Mouse (Mus musculus) midbrain, embryonic 15.5 days (tissue): ENCODE results near the gene Catsper3. TPM values are rescaled to one million over a fixed set of nuclear protein-coding genes. Genes with fewer than 3 reads are reported as not detected.

Experiments used
- ATAC-seq: fragments of 200-750 bp; cut with Nextera tagmentation; replicated peaks from 2 replicates; pipeline ENCODE4 v1.8.0; 2017; ENCODE audit warnings: moderate TSS enrichment
- H3K27ac ChIP-seq: fragments of 300-500 bp; sonication (generic); 2 replicates; pipeline ENCODE4 v1.5.1; 2015; ENCODE audit warnings: mild to moderate bottlenecking, inconsistent platforms
- H3K27me3 ChIP-seq: fragments of 300-500 bp; sonication (generic); replicated peaks from 2 replicates; pipeline ENCODE4 v1.6.1; 2015; ENCODE audit warnings: inconsistent platforms
- H3K36me3 ChIP-seq: fragments of 300-500 bp; sonication (generic); replicated peaks from 2 replicates; pipeline ENCODE4 v1.6.1; 2015; ENCODE audit warnings: inconsistent platforms
- H3K4me1 ChIP-seq: fragments of 300-500 bp; sonication (generic); 2 replicates; pipeline ENCODE4 v1.6.1; 2015; ENCODE audit warnings: inconsistent platforms
- H3K4me2 ChIP-seq: fragments of 300-500 bp; sonication (generic); 2 replicates; pipeline ENCODE4 v1.6.1; 2015; ENCODE audit warnings: inconsistent platforms, mild to moderate bottlenecking, moderate library complexity
- H3K4me3 ChIP-seq: fragments of 300-500 bp; sonication (generic); 2 replicates; pipeline ENCODE4 v1.5.1; 2015; ENCODE audit warnings: mild to moderate bottlenecking, inconsistent platforms
- H3K9ac ChIP-seq: fragments of 300-500 bp; sonication (generic); 2 replicates; pipeline ENCODE4 v1.6.1; 2015; ENCODE audit warnings: mild to moderate bottlenecking, inconsistent platforms
- H3K9me3 ChIP-seq: fragments of 300-500 bp; sonication (generic); 2 replicates; pipeline ENCODE4 v1.6.1; 2016; ENCODE audit warnings: inconsistent platforms
- WGBS: fragments of 180-500 bp; shearing (Covaris S2); methylation state at CpG from one replicate; pipeline ENCODE4 v1.1.7; 2015; ENCODE audit warnings: mixed read lengths; 5-methylcytosine and 5-hydroxymethylcytosine counted together
- polyA plus RNA-seq: library from polyadenylated mRNA; unstranded; fragments of >200 nt; fragmentation: Nextera tagmentation; extraction: Ambion mirVana; gene quantifications from 2 replicates; pipeline ENCODE4 v1.2.1, GENCODE M21; 2015

The Catsper3 gene
- polyA plus RNA-seq = 0.13 and 0.17 TPM in 2 replicates

DNA sequence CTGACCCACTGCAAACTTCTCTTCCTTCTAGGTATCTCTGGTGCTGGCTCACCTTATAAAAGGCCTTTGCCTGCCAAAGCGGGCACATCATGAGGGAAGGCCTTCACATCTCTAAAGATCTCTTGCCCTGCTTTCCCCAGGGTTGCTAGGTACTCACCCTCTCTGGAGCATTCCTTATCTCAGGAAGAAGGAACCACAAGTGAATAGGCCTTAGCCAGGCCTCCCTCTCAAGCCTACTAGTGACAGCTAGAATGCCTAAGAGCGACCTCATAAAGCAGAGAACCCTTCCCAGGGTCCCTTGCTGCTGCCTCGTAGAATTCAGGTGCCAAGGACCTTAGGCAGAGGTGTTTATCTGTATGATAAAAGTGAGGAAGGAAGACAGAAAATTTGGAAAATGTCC is at the start of gene Catsper3:
TSS of gene Catsper3 (plus strand) at position 301 of the 400 bp plus-strand sequence.
- Histone ChIP-seq H3K27me3 (no peaks in the 10 kb centered on the region), H3K36me3 (no peaks in the 10 kb centered on the region), H3K4me1 (no peaks in the 10 kb centered on the region), H3K27ac (no peak within 1 kb of the TSS), H3K4me2 (no peak within 1 kb of the TSS), H3K9me3 (no peaks in the 10 kb centered on the region), H3K4me3 (no peak within 1 kb of the TSS), H3K9ac (no peak within 1 kb of the TSS)
- no peak for ATAC-seq
- 91% methylated on average over 3 of the region's 3 CpGs for WGBS

DNA sequence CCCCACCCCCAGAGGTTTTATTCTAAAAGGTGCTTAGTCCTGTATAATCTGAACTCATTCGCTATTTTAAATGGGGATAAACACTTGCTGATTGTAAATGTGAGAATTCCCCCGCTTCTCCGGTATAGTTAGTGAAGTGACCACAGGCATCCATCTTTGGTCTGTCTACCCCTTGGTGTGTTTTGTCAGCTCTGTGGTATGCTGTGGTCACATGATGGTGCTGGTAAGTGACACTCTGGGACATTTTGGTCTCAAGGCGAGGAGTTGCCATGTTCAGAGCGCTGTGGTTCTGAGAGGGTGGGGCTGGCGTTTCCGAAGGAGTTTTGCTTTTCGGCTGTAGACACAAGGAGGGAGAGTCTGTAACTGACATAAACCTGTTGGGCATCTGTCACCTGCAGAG is 46.5 kb upstream of the Catsper3 start:
- no peaks in the 10 kb centered on the region for H3K9me3 ChIP-seq
- no peaks in the 10 kb centered on the region for H3K36me3 ChIP-seq
- no peak overlapping the region for H3K4me2 ChIP-seq
- no peaks in the 10 kb centered on the region for H3K4me1 ChIP-seq
- no peak overlapping the region for H3K9ac ChIP-seq
- 91% methylated on average over 8 of the region's 8 CpGs for WGBS
- H3K27ac ChIP-seq = no peak overlapping the region
- no peak overlapping the region for H3K4me3 ChIP-seq
- no peak for ATAC-seq
- H3K27me3 ChIP-seq = no peaks in the 10 kb centered on the region

DNA sequence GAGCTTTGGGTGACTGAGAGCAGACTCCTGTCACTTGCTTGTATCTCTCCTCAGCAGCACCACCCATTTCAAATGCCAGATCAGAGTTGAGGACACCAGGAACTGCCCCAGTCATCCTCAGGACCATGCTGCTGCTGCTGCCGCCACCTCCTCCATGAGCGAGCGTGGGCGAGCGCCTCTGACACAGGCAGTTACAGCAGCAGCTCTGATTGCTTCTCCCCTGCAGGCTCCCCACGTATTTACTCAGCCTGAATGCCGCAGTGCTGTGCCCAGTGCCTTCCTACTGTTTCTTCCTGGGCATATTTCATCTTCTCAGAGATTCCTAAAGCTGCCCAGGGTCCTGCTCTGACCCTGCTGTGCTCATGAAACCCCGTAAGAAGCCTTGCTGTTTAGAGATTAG is 42.1 kb upstream of the Catsper3 start:
- H3K27ac ChIP-seq = no peak overlapping the region
- no peaks in the 10 kb centered on the region for H3K27me3 ChIP-seq
- H3K4me1 ChIP-seq = no peaks in the 10 kb centered on the region
- H3K4me3 ChIP-seq = no peak overlapping the region
- 72% methylated on average over 8 of the region's 8 CpGs for WGBS
- no peaks in the 10 kb centered on the region for H3K36me3 ChIP-seq
- no peak overlapping the region for H3K9ac ChIP-seq
- no peak for ATAC-seq
- H3K4me2 ChIP-seq = no peak overlapping the region
- no peaks in the 10 kb centered on the region for H3K9me3 ChIP-seq

DNA sequence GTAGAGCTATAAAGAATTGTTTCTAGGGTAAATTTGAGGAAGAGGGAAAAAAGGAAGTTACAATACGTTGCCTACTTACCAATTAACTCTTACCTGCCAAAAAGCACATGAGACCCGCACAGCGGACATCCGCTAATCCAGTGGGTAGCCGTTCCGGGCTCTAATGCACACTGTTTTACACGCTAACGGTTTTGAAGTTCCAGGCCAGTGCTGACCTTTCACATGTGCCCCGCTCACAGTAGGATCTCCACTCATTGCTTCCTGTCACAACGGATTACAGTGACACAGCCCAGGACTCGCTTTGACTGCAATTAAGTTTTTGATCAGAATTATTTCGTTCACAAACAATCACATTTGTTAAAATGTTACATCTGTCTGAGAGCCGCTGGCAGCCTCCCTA is 30.0 kb upstream of the Catsper3 start:
- Histone ChIP-seq H3K4me1 (peaks cover 12% of the 10 kb centered on the region; the same call in 1 of the 2 replicates), H3K4me2 (no peak overlapping the region), H3K27me3 (no peaks in the 10 kb centered on the region), H3K9ac (no peak overlapping the region), H3K36me3 (no peaks in the 10 kb centered on the region), H3K4me3 (no peak overlapping the region), H3K9me3 (no peaks in the 10 kb centered on the region), H3K27ac (no peak overlapping the region)
- no peak for ATAC-seq
- WGBS = 74% methylated on average over 13 of the region's 13 CpGs

DNA sequence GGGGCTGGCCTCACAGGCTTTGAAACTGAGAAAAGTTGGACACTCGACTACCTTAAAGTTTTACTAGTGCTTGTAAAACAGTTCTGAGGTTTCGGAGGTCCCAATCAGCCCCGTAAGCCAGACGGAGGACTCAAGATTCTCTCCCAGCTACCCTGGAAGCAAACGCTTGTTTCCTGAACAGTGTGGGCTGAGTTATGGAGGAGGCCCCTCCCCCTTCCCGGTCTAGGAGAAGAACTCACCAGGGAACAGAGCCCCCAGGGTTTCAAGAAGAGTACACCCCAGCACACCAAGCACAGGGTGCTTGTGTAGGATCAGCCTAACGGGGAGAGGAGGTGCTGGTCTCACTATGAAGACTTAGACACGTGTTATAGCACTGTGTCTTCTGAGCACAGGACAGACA is 27.6 kb upstream of the Catsper3 start:
- Histone ChIP-seq H3K36me3 (no peaks in the 10 kb centered on the region), H3K27ac (no peak overlapping the region), H3K4me3 (no peak overlapping the region), H3K27me3 (no peaks in the 10 kb centered on the region), H3K9me3 (no peaks in the 10 kb centered on the region), H3K4me2 (no peak overlapping the region), H3K9ac (no peak overlapping the region), H3K4me1 (no peaks in the 10 kb centered on the region)
- WGBS = 49% methylated on average over 8 of the region's 8 CpGs
- no peak for ATAC-seq

DNA sequence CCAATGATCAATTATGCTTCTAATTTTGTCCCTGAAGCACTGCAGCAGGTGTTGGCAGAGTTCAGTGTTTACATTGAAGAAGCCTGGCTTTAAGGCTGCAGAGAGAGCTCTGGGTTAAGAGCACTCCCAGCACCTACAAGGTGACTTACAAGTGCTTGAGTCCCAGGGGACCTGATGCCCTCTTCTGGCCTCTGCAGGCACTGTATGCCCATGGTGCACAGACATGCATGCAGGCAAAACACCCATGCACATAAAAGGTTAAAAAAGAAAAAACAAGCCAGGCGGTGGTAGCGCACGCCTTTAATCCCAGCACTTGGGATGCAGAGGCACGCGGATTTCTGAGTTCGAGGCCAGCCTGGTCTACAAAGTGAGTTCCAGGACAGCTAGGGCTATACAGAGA is 26.7 kb upstream of the Catsper3 start:
- no peaks in the 10 kb centered on the region for H3K4me1 ChIP-seq
- no peaks in the 10 kb centered on the region for H3K9me3 ChIP-seq
- no peak overlapping the region for H3K4me2 ChIP-seq
- H3K27me3 ChIP-seq = no peaks in the 10 kb centered on the region
- no peak for ATAC-seq
- no peak overlapping the region for H3K4me3 ChIP-seq
- H3K9ac ChIP-seq = no peak overlapping the region
- no peak overlapping the region for H3K27ac ChIP-seq
- H3K36me3 ChIP-seq = no peaks in the 10 kb centered on the region
- whole genome bisulfite sequencing = 83% methylated on average over 6 of the region's 6 CpGs

DNA sequence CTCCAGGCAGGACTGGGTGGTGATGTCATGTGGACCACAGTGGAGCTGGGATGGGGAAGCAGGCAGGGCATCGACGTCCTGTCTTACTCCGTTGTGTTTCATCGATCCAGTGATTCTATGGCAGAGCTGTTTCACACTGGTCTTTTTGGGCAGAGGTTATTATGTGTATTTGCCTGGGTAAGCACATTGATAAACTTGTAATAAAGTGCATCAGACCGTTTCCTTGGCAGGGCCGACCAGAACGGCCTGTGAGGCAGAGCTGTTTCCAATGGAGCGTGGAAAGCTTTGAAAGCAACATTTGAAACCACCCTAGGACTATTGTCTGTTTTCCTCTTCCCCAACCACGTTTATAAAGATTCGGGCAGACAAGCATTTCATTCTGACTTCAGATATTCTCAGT is 23.8 kb upstream of the Catsper3 start:
- Histone ChIP-seq H3K4me2 (no peak overlapping the region), H3K4me1 (no peaks in the 10 kb centered on the region), H3K27me3 (no peaks in the 10 kb centered on the region), H3K36me3 (no peaks in the 10 kb centered on the region), H3K4me3 (no peak overlapping the region), H3K9me3 (no peaks in the 10 kb centered on the region), H3K27ac (no peak overlapping the region), H3K9ac (no peak overlapping the region)
- ATAC-seq = no peak
- 34% methylated on average over 10 of the region's 10 CpGs for WGBS

DNA sequence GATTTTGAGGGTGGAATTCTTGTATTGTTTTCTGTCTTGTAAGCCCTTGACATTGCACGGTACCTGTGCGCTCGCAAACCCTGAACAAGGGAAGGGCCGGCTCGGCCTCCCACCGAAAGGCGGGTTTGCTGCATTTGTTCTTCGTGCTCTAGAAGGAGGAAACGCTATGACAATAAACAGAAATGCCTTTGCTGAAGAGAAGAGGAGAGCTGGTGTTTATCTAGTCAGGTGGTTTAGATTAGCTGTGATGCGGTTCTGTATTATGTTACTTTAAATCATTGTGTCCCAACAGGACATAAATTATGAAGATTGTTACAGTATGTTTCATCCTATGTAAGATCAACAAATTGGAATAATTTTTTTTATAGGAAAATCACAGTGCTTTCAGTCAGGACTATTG is 22.9 kb upstream of the Catsper3 start:
- no peak for ATAC-seq
- Histone ChIP-seq H3K4me2 (no peak overlapping the region), H3K27me3 (no peaks in the 10 kb centered on the region), H3K9me3 (no peaks in the 10 kb centered on the region), H3K4me3 (no peak overlapping the region), H3K27ac (no peak overlapping the region), H3K9ac (no peak overlapping the region), H3K4me1 (no peaks in the 10 kb centered on the region), H3K36me3 (no peaks in the 10 kb centered on the region)
- 78% methylated on average over 10 of the region's 10 CpGs for WGBS

DNA sequence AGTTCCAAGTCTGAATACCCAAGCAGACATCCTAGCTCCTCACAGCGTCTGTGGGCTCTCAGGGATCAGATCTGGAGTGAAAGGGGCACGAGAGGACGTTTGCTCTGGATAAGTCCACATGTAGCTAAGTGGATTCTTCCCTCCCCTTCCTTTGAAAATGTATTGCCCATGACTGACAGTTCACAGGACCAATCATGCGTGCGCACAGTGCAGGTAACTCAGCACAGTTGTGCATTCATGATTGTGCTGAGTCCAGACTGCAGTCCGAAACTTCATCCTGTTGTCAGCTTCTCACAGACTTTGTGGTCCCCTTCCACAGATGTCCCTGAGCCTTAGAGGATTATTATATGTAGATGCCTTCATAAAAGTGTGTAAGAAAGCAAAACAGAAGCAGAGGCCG is 10.0 kb upstream of the Catsper3 start:
- 93% methylated on average over 7 of the region's 7 CpGs for WGBS
- H3K27me3 ChIP-seq = no peaks in the 10 kb centered on the region

DNA sequence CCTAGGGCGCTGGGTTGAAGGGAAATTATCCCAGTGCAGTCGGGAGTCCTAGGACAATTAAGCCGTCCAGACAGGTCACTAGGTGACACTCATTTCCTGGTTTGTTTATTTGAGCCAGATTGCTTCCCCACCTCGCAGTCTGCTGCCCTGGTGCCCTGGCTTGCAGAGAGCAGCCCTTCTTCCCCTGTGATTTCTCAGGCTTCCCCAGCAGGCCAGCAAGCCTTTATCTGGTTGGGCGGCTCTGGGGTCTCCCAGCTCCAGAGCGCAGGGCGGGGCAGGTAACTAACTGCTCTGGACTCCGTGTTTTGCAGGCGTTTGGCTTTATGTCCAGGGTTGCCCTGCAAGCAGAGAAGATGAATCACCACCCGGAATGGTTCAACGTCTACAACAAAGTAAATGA is 9.3 kb upstream of the Catsper3 start:
- Histone ChIP-seq H3K36me3 (no peaks in the 10 kb centered on the region), H3K4me1 (no peaks in the 10 kb centered on the region), H3K4me3 (no peak overlapping the region), H3K27ac (no peak overlapping the region), H3K4me2 (no peak overlapping the region), H3K27me3 (no peaks in the 10 kb centered on the region), H3K9ac (no peak overlapping the region), H3K9me3 (no peaks in the 10 kb centered on the region)
- 75% methylated on average over 11 of the region's 11 CpGs for WGBS
- no peak for ATAC-seq

More for the DNA sequence above, 10.0 kb upstream of the Catsper3 start:
- H3K4me1 ChIP-seq = no peaks in the 10 kb centered on the region
- H3K4me2 ChIP-seq = no peak overlapping the region
- no peaks in the 10 kb centered on the region for H3K9me3 ChIP-seq
- ATAC-seq = no peak
- no peak overlapping the region for H3K9ac ChIP-seq
- H3K4me3 ChIP-seq = no peak overlapping the region
- no peaks in the 10 kb centered on the region for H3K36me3 ChIP-seq
- no peak overlapping the region for H3K27ac ChIP-seq

DNA sequence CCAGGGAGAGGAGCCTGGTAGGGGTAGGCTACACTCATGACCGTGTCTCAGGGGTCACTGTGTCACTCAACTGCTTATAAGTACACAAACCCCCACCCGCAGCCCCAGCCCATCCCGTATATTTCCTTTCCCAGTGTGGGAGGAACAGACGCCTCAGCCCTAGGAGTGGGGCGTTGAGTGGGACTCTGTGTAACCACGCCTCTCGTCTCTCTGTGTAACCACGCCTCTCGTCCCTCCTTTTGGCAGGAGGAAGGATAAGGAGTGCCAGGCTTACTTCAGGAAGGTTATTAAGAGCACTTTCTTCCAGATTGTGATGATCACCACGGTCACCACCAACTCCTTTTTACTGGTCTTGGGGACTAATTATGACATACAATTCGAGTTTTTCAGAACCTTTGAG is 1.8 kb downstream of the Catsper3 start:
- 87% methylated on average over 11 of the region's 11 CpGs for WGBS
- no peak overlapping the region for H3K4me2 ChIP-seq
- no peaks in the 10 kb centered on the region for H3K36me3 ChIP-seq
- H3K4me3 ChIP-seq = no peak overlapping the region
- no peak for ATAC-seq
- H3K9ac ChIP-seq = no peak overlapping the region
- H3K9me3 ChIP-seq = no peaks in the 10 kb centered on the region
- no peak overlapping the region for H3K27ac ChIP-seq
- no peaks in the 10 kb centered on the region for H3K27me3 ChIP-seq
- H3K4me1 ChIP-seq = no peaks in the 10 kb centered on the region

DNA sequence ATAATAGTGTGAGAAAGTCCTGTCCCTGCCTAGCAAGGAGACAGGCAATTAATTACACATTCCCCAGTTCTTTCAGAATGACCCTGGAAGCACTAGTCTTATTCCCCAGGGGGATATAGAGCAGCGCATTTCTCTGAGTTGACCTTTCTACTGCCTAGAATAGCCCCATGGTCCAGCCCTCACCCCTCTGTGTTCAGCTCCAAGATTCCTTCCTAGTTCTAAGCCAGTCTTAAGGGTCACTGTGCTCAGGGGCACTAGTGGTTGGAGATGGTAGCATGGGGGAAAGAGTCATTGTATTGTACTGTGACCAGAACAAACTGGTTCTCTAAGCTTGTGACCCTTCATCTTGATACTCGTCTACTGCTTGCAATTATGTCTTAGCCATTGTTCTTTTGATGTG is 16.9 kb downstream of the Catsper3 start:
- H3K4me3 ChIP-seq = no peak overlapping the region
- no peaks in the 10 kb centered on the region for H3K36me3 ChIP-seq
- ATAC-seq = no peak
- H3K27me3 ChIP-seq = no peaks in the 10 kb centered on the region
- WGBS = 67% methylated on average over 2 of the region's 2 CpGs
- H3K4me1 ChIP-seq = no peaks in the 10 kb centered on the region
- no peak overlapping the region for H3K27ac ChIP-seq
- no peak overlapping the region for H3K9ac ChIP-seq
- H3K4me2 ChIP-seq = no peak overlapping the region
- H3K9me3 ChIP-seq = no peaks in the 10 kb centered on the region

DNA sequence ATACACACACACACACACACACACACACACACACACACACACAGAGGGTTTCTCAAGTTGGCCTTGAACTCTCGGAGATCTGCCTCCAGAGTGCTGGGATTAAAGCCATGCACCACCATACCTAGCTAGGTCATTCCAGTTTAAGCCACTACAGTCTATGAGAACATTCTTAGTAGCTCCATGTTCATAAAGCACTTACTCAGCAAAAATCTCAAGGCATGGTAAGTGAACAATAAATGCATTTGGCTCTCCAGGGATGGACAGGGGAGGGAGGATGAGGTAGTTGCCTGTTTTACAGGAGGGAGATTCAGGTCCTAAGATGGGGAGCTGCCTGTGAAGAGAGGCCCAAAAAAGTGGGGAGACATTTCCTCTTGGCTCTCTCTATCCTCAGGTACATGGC is 19.6 kb downstream of the Catsper3 start:
- no peak for ATAC-seq
- Histone ChIP-seq H3K4me1 (no peaks in the 10 kb centered on the region), H3K9me3 (no peaks in the 10 kb centered on the region), H3K4me3 (no peak overlapping the region), H3K4me2 (no peak overlapping the region), H3K27me3 (no peaks in the 10 kb centered on the region), H3K36me3 (no peaks in the 10 kb centered on the region), H3K9ac (no peak overlapping the region), H3K27ac (no peak overlapping the region)
- WGBS = 90% methylated on average over 1 of the region's 1 CpGs
